Mouse (Mus musculus) hindbrain, postnatal 0 days (tissue): ENCODE data around the gene Rgs11. TPM values are rescaled to one million over a fixed set of nuclear protein-coding genes. Genes with fewer than 3 reads are reported as not detected.
"Not testable (repeated sequence)": the region's sequence is repeated elsewhere in the genome, so short reads cannot be mapped to it uniquely, and the experiment has no call there.

Experiments
- ATAC-seq: fragments of 200-750 bp; cut with Nextera tagmentation; 2 replicates; pipeline ENCODE4 v1.8.0; 2017; ENCODE audit warnings: mild to moderate bottlenecking, moderate TSS enrichment, moderate library complexity
- DNase-seq: peaks from one replicate; pipeline ENCODE4 v3.0.0-alpha.2; 2015; ENCODE audit warnings: low spot score
- H3K27ac ChIP-seq: fragments of 300-500 bp; sonication (generic); 2 replicates; pipeline ENCODE4 v1.5.1; 2014; ENCODE audit warnings: mild to moderate bottlenecking
- H3K27me3 ChIP-seq: fragments of 300-500 bp; sonication (generic); 2 replicates; pipeline ENCODE4 v1.6.1; 2014; ENCODE audit warnings: low read length, mixed read lengths; ENCODE audit not compliant: insufficient read depth
- H3K36me3 ChIP-seq: fragments of 300-500 bp; sonication (generic); 2 replicates; pipeline ENCODE4 v1.6.1; 2014; ENCODE audit warnings: low read length, mixed read lengths; ENCODE audit not compliant: insufficient read depth
- H3K4me1 ChIP-seq: fragments of 300-500 bp; sonication (generic); 2 replicates; pipeline ENCODE4 v1.6.1; 2014; ENCODE audit warnings: antibody characterized with exemption, low read length, mixed read lengths; ENCODE audit not compliant: insufficient read depth
- H3K4me2 ChIP-seq: fragments of 300-500 bp; sonication (generic); 2 replicates; pipeline ENCODE4 v1.6.1; 2014; ENCODE audit warnings: low read depth, mild to moderate bottlenecking, low read length, moderate library complexity, mixed read lengths
- H3K4me3 ChIP-seq: fragments of 300-500 bp; sonication (generic); 2 replicates; pipeline ENCODE4 v1.5.1; 2014; ENCODE audit warnings: low read length
- H3K9ac ChIP-seq: fragments of 300-500 bp; sonication (generic); replicated peaks from 2 replicates; pipeline ENCODE4 v1.6.1; 2014; ENCODE audit warnings: mild to moderate bottlenecking, low read length, moderate library complexity, mixed read lengths
- H3K9me3 ChIP-seq: fragments of 300-500 bp; sonication (generic); 2 replicates; pipeline ENCODE4 v1.6.1; 2016; ENCODE audit warnings: low read length, mixed read lengths
- CTCF ChIP-seq: IDR thresholded peaks from 2 replicates; pipeline ENCODE4 v1.5.1; 2016; ENCODE audit warnings: antibody characterized with exemption, control low read depth, low read depth
- WGBS: fragments of 180-500 bp; shearing (Covaris S2); extraction: QIAGEN DNeasy Blood & Tissue Kit; methylation state at CpG from one replicate; pipeline ENCODE4 v1.1.7; 2014; 5-methylcytosine and 5-hydroxymethylcytosine counted together
- polyA plus RNA-seq: library from polyadenylated mRNA; unstranded; fragments of >200 nt; fragmentation: Nextera tagmentation; extraction: Ambion mirVana; gene quantifications from 2 replicates; pipeline ENCODE4 v1.2.1, GENCODE M21; 2015
- total RNA-seq: library from RNA; depleted of rRNA; stranded (reverse); fragments of >200 nt; gene quantifications from 2 replicates; pipeline ENCODE4 v1.2.3, GENCODE M21; 2014

Rgs11 gene
- total and polyA plus RNA-seq, 2 experiments from 2014 or later, result 20.5 to 38.5 TPM

DNA sequence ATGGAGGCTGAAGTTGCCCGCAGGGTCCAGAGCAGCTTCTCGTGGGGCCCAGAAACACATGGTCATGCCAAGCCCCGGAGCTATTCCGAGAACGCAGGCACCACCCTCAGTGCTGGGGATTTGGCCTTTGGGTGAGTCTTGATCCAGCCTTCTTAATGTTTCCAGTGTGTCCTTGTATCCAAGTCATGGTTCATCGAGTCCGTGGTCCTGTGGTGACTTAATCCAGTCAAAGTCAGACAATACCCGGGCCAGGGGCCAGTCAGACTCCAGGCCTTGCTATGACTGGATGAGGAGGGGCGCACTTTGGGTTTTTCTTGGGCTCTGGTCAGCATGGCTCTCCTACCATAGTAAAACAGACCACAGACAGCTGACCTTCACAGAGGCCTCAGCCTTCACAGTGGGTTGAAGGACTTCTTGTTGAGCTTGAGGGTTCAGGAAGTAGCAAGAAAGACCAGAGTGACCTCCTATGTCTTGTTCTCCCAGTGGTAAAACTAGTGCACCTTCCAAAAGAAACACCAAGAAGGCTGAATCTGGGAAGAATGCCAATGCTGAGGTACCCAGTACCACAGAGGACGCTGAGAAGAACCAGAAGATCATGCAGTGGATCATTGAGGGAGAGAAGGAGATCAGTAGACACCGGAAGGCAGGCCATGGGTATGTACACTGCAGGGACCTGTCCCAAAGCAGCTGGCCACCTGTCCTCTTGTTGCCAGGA is 14.5 kb upstream of the Rgs11 start:
- no peak for TF ChIP-seq CTCF

DNA sequence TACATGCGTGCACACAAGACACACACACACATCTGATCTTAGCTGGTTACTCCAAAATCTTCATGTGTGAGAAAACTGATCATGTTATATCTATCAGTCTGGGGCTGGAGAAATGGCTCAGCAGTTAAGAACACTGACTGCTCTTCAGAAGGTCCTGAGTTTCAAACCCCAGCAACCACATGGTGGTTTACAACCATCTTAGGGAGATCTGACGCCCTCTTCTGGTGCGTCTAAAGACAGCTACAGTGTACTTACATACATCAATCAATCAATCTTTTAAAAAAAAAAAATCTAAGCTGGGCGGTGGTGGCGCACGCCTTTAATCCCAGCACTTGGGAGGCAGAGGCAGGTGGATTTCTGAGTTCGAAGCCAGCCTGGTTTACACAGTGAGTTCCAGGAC is 11.3 kb upstream of the Rgs11 start:
- H3K27me3 ChIP-seq, H3K9me3 ChIP-seq, H3K4me3 ChIP-seq, ATAC-seq, H3K4me2 ChIP-seq, H3K4me1 ChIP-seq, H3K27ac ChIP-seq, DNase-seq, H3K9ac ChIP-seq: not testable (repeated sequence)
- peaks cover 56% of the 10 kb centered on the region for H3K36me3 ChIP-seq
- WGBS, result 92% methylated on average over 7 of the region's 7 CpGs

More for the DNA sequence above, 14.5 kb upstream of the Rgs11 start:
- Histone ChIP-seq H3K4me1 (no peaks in the 10 kb centered on the region), H3K9ac (no peak overlapping the region), H3K9me3 (no peaks in the 10 kb centered on the region), H3K4me3 (no peak overlapping the region), H3K27ac (no peak overlapping the region), H3K27me3 (no peaks in the 10 kb centered on the region), H3K36me3 (peaks cover 61% of the 10 kb centered on the region), H3K4me2 (no peak overlapping the region)
- DNase-seq (no peak), ATAC-seq (no peak)
- 91% methylated on average over 11 of the region's 11 CpGs for WGBS

- H3K9me3 ChIP-seq, result no peaks in the 10 kb centered on the region
- no peak for TF ChIP-seq CTCF
Measured at GRCm38 (mm10) chr17:26192481-26193190, 10.1 kb upstream of the Rgs11 start.

DNA sequence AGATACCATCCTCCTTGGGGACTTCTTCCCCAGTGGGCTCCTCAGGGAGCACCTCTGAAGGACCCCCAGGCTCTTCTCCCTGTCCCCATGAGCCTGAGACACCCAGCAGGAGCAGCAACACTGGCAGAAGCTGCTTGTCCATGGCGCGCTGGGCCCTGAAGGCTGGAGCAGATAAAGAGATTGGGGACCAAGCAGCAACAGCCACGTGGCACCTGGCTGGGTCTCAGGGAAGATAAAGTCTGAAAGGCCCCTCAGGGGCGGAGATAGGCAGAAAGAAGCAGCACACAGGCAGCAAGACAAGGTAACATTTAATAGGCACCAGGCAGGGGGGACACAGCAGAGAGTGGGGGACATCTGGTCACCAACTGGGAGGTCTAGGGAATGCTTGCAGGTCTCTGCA is 3.9 kb upstream of the Rgs11 start, which contains the start of gene Pdia2:
Gene Pdia2, minus strand, starts transcription at position 196 of the 400 bp plus-strand sequence.
- no peak for ATAC-seq

More at GRCm38 (mm10) chr17:26192481-26193190, 10.1 kb upstream of the Rgs11 start:
- H3K27ac ChIP-seq, result no peak overlapping the region
- peaks cover 60% of the 10 kb centered on the region for H3K36me3 ChIP-seq
- H3K4me2 ChIP-seq, result no peak overlapping the region
- ATAC-seq, result no peak
- no peaks in the 10 kb centered on the region for H3K27me3 ChIP-seq
- DNase-seq, result no peak
- WGBS, result 97% methylated on average over 15 of the region's 15 CpGs
- H3K4me3 ChIP-seq, result no peak overlapping the region
- H3K9ac ChIP-seq, result no peak overlapping the region
- no peaks in the 10 kb centered on the region for H3K4me1 ChIP-seq

DNA sequence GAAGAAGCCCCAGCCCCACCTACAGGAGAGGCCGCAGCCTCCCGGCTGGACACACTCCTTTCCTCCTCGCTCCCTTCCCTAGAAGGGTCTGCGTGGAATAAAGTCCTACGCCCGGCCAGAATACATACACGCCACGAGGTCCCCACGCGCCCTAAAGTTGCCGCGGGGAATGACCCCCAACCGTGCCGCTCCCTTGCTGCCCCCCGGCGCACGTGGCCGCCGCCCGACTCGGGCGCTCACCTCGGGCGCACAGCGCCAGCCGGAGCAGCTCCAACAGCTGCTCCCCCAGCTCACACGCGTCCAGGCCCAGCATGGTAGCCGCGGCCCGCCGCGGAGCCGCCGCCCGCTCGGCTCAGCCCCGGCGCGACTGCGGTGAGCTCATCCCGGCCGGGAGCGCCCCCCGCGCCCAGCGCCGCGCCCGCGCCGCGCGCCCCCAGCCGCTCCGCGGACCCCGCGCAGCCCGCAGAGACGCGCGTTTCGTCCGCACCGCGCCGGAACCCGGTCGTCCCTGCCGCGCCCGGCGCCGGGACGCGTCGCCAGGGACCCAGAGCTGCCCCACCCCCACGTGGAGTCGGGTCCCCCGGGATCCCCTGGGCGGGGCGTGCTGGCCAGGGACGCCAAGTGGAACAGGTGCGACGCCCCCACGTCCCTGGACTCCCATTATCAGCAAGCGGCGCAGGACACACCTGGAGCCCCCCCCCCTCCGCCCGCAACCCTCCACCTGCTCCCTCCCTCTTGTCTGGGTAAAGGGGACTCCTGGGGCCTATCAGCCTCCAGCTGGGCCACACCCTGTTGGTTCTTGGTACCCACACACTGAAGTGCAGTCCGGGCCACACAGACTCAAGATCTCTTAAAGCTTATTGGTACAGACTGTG is 1.7 kb upstream of the Rgs11 start:
- under 1% methylated on average over 53 of the region's 92 CpGs for WGBS
- DNase-seq, result peak; percentile 61
- H3K27me3 ChIP-seq, result peaks cover 3% of the 10 kb centered on the region; the same call in 1 of the 2 replicates
- peak; percentile 19; the same call in 1 of the 2 replicates for TF ChIP-seq CTCF
- peak overlapping the region; percentile 71 for H3K9ac ChIP-seq
- H3K4me3 ChIP-seq, result peak overlapping the region; percentile 66
- peak; percentile 50 for ATAC-seq
- peak overlapping the region; percentile 32 for H3K27ac ChIP-seq
- peaks cover 3% of the 10 kb centered on the region; the same call in 1 of the 2 replicates for H3K4me1 ChIP-seq
- H3K4me2 ChIP-seq, result peak overlapping the region; percentile 89
- H3K36me3 ChIP-seq, result 0 out of 2 replicates have a peak, but pooled peaks cover 14% of the 10 kb centered on the region
- no peaks in the 10 kb centered on the region for H3K9me3 ChIP-seq

More for the DNA sequence above, 3.9 kb upstream of the Rgs11 start, which contains the start of gene Pdia2:
- Histone ChIP-seq H3K4me1 (peaks cover 3% of the 10 kb centered on the region; the same call in 1 of the 2 replicates), H3K27ac (no peak within 1 kb of the TSS), H3K36me3 (peaks cover 18% of the 10 kb centered on the region; the same call in 1 of the 2 replicates), H3K27me3 (peaks cover 3% of the 10 kb centered on the region; the same call in 1 of the 2 replicates), H3K9me3 (no peaks in the 10 kb centered on the region), H3K4me3 (no peak within 1 kb of the TSS), H3K4me2 (peak within 1 kb of the TSS; percentile 89; the same call in 1 of the 2 replicates), H3K9ac (no peak within 1 kb of the TSS)
- TF ChIP-seq CTCF, result no peak
- 80% methylated on average over 4 of the region's 4 CpGs for WGBS
- no peak for DNase-seq

DNA sequence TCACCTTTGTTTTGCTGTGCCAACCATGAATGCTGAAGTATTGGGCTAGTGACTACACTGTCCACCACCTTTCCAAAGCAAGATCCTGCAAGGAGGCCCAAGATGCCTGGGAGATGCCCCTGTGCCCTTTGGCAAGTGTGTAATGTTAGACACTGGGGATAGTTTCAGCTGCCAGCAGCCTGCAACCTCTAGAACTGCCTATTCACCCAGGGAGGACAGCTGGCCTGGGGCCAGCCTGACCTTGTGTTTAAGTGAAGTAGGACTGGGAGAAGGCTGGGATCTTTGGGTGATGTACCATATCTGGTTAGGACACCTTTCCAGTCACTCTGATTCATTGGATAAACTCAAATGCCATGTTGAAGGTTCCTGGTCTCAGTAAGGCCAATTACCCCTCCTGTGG is 753 bp upstream of the Rgs11 start:
- H3K27me3 ChIP-seq, result peaks cover 3% of the 10 kb centered on the region; the same call in 1 of the 2 replicates
- DNase-seq, result no peak
- H3K9me3 ChIP-seq, result no peaks in the 10 kb centered on the region
- H3K27ac ChIP-seq, result no peak overlapping the region
- no peak for ATAC-seq
- H3K36me3 ChIP-seq, result 0 out of 2 replicates have a peak, but pooled peaks cover 14% of the 10 kb centered on the region
- H3K4me1 ChIP-seq, result peaks cover 3% of the 10 kb centered on the region; the same call in 1 of the 2 replicates
- 0 out of 2 replicates have a peak overlapping the region, but pooled peaks have one; percentile 66 for H3K4me3 ChIP-seq
- no peak for TF ChIP-seq CTCF
- peak overlapping the region; percentile 89; the same call in 1 of the 2 replicates for H3K4me2 ChIP-seq
- H3K9ac ChIP-seq, result no peak overlapping the region
